Mouse (Mus musculus) C2C12 (cell line): ENCODE measurements around the gene Hirip3. TPM values are rescaled to one million over a fixed set of nuclear protein-coding genes. Genes with fewer than 3 reads are reported as not detected.

Source experiments
- H3K27me3 ChIP-seq: one replicate; pipeline ENCODE4 v1.6.1; 2011; ENCODE audit not compliant: control insufficient read depth, insufficient read depth, insufficient read length
- H3K36me3 ChIP-seq: one replicate; pipeline ENCODE4 v1.6.1; 2011; ENCODE audit not compliant: control insufficient read depth, insufficient read depth
- H3K4me3 ChIP-seq: one replicate; pipeline ENCODE4 v1.5.1; 2011; ENCODE audit warnings: mild to moderate bottlenecking, control low read depth; ENCODE audit not compliant: poor library complexity, insufficient read depth, severe bottlenecking
- H3K79me2 ChIP-seq: one replicate; pipeline ENCODE4 v1.6.1; 2011; ENCODE audit not compliant: control insufficient read depth, insufficient read depth
- H3K79me3 ChIP-seq: one replicate; pipeline ENCODE4 v1.6.1; 2011; ENCODE audit warnings: low read depth, control low read depth
- H3ac ChIP-seq: one replicate; pipeline ENCODE3; 2011; ENCODE audit warnings: low read depth; ENCODE audit not compliant: control insufficient read depth, insufficient read length
- CEBPB ChIP-seq: IDR thresholded peaks from one replicate; pipeline ENCODE4 v1.6.1; 2011; ENCODE audit warnings: low read depth, mild to moderate bottlenecking, control low read depth, moderate library complexity
- CTCF ChIP-seq: IDR thresholded peaks from one replicate; pipeline ENCODE4 v1.5.1; 2011; ENCODE audit not compliant: control insufficient read depth, insufficient read depth, insufficient read length
- FOSL1 ChIP-seq: IDR thresholded peaks from one replicate; pipeline ENCODE4 v1.8.0; 2011; ENCODE audit warnings: mild to moderate bottlenecking, low read length; ENCODE audit not compliant: poor library complexity, insufficient read depth, severe bottlenecking
- MAX ChIP-seq: IDR thresholded peaks from one replicate; pipeline ENCODE4 v1.6.1; 2011; ENCODE audit warnings: mild to moderate bottlenecking, control low read depth
- MYOD1 ChIP-seq: IDR thresholded peaks from one replicate; pipeline ENCODE4 v1.6.1; 2011; ENCODE audit warnings: low read depth; ENCODE audit not compliant: control insufficient read depth, insufficient read length
- MYOG ChIP-seq: IDR thresholded peaks from one replicate; pipeline ENCODE4 v1.6.1; 2011; ENCODE audit not compliant: control insufficient read depth, insufficient read length; ENCODE audit errors: extremely low read depth
- USF1 ChIP-seq: IDR thresholded peaks from one replicate; pipeline ENCODE4 v1.6.1; 2011; ENCODE audit warnings: low read depth, mild to moderate bottlenecking, control low read depth, moderate library complexity
- polyA plus RNA-seq: library from polyadenylated mRNA; unstranded; fragments of >200 nt; fragmentation: generic; extraction: Trizol; gene quantifications from one replicate; pipeline ENCODE4 v1.2.1, GENCODE M21; 2012; ENCODE audit warnings: missing spikeins

Gene Hirip3
- polyA plus RNA-seq, 1 experiment = 53.9 TPM

DNA sequence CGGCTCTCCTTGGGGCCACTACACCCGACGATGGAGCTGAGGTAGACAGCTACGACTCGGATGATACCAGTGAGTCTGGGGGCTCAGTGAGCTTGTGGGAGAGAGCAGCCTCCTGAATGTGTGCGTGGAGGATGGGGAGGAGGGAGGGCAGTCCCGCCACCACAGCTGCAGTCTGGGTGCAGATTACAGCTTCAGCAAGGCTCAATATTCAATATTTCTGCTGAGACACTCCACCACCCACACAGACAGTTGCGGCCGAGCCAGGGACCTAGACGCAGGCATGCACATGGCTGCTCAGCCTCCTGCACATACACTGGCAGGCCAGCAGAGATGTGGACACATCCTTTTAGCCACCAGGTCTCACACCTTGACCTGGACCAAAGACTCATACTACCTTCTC is 13.0 kb upstream of the Hirip3 start:
- Histone ChIP-seq H3K79me3 (no peaks in the 10 kb centered on the region), H3K4me3 (no peak overlapping the region), H3K79me2 (no peaks in the 10 kb centered on the region), H3K36me3 (peaks cover 6% of the 10 kb centered on the region), H3ac (no peak overlapping the region), H3K27me3 (peaks cover 38% of the 10 kb centered on the region)
- TF ChIP-seq FOSL1 (no peak), MYOD1 (no peak), MAX (no peak), CEBPB (no peak), USF1 (no peak), CTCF (no peak), MYOG (no peak)

DNA sequence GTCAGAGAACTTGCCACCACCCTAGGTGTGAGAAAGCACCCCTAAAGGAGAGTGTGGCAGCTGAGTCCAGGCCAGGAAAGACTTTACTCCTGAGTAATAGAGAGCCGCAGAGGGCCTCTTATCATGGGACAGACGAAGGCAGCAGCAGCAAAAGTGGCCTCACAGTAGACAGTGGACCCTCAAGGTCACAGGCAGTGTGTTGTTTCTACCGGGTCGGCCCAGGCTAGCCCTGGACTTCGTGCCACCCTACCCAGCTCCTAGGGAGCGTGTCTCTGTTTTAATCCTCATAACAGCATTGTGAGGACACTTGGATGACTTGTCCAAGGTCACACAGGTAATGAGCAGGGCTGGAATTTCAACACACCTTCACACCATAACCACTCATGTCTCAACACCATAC is 11.6 kb upstream of the Hirip3 start:
- no peak overlapping the region for H3K4me3 ChIP-seq
- H3K79me3 ChIP-seq = no peaks in the 10 kb centered on the region
- no peaks in the 10 kb centered on the region for H3K79me2 ChIP-seq
- no peak for TF ChIP-seq MYOG
- TF ChIP-seq CEBPB = no peak
- no peak for TF ChIP-seq USF1
- no peak for TF ChIP-seq FOSL1
- no peak for TF ChIP-seq MAX
- TF ChIP-seq MYOD1 = no peak
- no peak for TF ChIP-seq CTCF
- H3K36me3 ChIP-seq = peaks cover 10% of the 10 kb centered on the region
- peaks cover 33% of the 10 kb centered on the region for H3K27me3 ChIP-seq
- no peak overlapping the region for H3ac ChIP-seq

DNA sequence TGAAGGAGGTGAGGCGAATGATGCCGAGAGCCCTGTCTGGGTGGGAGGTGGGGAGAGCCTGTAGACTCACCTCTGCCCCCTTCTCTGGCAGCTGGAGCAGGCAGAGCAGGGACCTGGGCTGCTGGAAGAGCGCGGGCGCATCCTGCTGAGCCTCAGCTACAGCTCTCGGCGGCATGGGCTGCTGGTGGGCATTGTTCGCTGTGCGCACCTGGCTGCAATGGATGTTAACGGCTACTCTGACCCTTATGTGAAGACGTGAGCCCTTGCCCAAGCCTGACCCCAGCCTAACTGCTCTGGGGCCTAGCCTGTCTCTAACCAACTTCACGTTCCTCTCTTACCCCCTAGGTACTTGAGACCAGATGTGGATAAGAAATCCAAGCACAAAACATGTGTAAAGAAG is 10.6 kb upstream of the Hirip3 start:
- Histone ChIP-seq H3ac (no peak overlapping the region), H3K4me3 (no peak overlapping the region), H3K27me3 (peaks cover 28% of the 10 kb centered on the region), H3K79me3 (no peaks in the 10 kb centered on the region), H3K36me3 (peaks cover 11% of the 10 kb centered on the region), H3K79me2 (no peaks in the 10 kb centered on the region)
- no peak for TF ChIP-seq FOSL1
- TF ChIP-seq MYOG = no peak
- TF ChIP-seq MYOD1 = no peak
- no peak for TF ChIP-seq USF1
- TF ChIP-seq MAX = no peak
- TF ChIP-seq CTCF = no peak
- TF ChIP-seq CEBPB = no peak

DNA sequence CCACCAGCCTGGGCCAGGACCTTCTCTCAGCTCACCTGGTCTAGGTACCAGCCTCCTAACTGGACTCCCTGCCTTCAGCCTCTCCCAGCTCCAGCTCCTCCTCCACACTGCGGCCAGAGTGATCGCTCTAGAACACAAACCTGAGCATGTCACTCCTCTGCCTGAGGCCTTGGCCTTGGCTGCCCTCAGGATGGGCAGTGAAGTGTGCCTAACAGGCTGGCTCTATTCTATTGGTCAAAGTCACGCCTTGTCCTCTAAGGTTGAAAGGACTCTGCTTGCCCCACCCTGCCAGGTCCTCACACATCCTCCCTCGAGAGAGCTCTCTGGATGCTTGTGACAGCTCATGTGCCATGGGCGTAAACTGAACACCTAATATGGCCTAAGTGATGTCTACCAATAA is 8.3 kb upstream of the Hirip3 start:
- Histone ChIP-seq H3K79me2 (no peaks in the 10 kb centered on the region), H3K79me3 (no peaks in the 10 kb centered on the region), H3K36me3 (peaks cover 31% of the 10 kb centered on the region), H3ac (no peak overlapping the region), H3K4me3 (no peak overlapping the region), H3K27me3 (peaks cover 7% of the 10 kb centered on the region)
- TF ChIP-seq MYOG = no peak
- no peak for TF ChIP-seq CTCF

DNA sequence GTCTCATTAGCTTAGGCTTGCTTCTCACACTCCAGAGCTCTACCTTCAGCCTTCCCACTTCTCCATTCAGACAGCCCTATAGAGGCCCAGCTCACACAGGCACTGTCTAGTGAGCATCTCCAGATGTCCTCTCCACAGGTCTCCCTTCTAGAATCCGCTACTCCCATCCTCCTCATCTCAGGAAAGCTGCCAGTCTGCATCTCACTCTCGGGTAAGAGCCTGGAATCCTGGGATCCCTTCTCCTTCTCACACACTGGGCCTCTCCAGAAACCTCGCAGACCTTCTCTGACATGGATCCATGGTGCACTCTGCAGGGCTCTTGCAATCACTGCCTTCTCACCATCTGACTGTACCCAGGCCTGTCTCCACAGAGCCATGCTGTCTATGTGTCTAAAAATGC is 6.1 kb upstream of the Hirip3 start:
- no peak overlapping the region for H3ac ChIP-seq
- TF ChIP-seq MYOG = no peak
- TF ChIP-seq MYOD1 = no peak
- TF ChIP-seq USF1 = no peak
- TF ChIP-seq CEBPB = no peak
- no peak for TF ChIP-seq FOSL1
- no peak for TF ChIP-seq CTCF
- TF ChIP-seq MAX = no peak
- no peak overlapping the region for H3K4me3 ChIP-seq
- no peaks in the 10 kb centered on the region for H3K27me3 ChIP-seq
- H3K79me2 ChIP-seq = peaks cover 17% of the 10 kb centered on the region
- peaks cover 51% of the 10 kb centered on the region for H3K36me3 ChIP-seq
- H3K79me3 ChIP-seq = peaks cover 12% of the 10 kb centered on the region

DNA sequence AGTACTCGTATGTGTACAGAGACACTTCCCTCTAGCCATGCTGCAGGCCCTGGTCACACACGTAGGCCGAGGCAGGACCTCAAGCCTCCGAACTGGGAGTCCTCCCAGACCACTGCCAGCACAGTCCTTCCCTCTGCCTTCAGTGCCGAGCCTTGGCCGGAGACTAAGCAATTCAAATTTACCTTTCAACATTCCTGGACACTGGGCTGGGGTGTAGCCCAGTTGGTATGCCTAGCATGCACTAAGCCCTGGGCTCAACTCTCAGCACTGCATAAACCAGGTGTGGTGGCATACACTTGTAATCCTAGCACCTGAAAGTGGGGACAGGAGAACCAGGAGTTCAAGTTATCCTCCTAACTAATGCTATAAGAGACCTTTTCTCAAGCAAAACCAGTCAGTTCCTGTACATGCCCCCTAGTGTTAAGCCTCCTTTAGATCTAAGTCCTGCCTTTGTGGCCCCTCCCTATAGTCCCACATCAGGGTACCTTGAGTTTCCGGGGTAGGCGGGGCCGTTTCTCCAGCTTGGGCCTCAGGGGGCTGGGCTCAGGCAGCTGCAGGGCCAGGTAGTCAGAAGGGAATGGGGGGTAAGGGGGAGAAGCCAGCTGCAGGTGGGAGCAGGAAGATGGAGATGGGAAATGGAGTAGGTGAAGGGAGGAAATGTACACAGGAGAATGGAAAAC is 4.9 kb upstream of the Hirip3 start:
- Histone ChIP-seq H3K4me3 (no peak overlapping the region), H3K79me2 (peaks cover 27% of the 10 kb centered on the region), H3K36me3 (peaks cover 57% of the 10 kb centered on the region), H3ac (no peak overlapping the region), H3K27me3 (no peaks in the 10 kb centered on the region), H3K79me3 (peaks cover 22% of the 10 kb centered on the region)
- no peak for TF ChIP-seq MYOD1
- no peak for TF ChIP-seq FOSL1
- no peak for TF ChIP-seq CTCF
